Mouse (Mus musculus) neural tube, embryonic 14.5 days (tissue): Measurements from ENCODE around the gene Calr. TPM values are rescaled to one million over a fixed set of nuclear protein-coding genes. Genes with fewer than 3 reads are reported as not detected.

ENCODE experiments used
- ATAC-seq: fragments of 200-750 bp; cut with Nextera tagmentation; 2 replicates; pipeline ENCODE4 v1.8.0; 2017; ENCODE audit warnings: low read depth, mild to moderate bottlenecking, moderate TSS enrichment, moderate library complexity
- H3K27ac ChIP-seq: fragments of 300-500 bp; sonication (generic); 2 replicates; pipeline ENCODE4 v1.5.1; 2014; ENCODE audit warnings: low read depth, mild to moderate bottlenecking, control low read depth, low read length, moderate library complexity, mixed read lengths
- H3K27me3 ChIP-seq: fragments of 300-500 bp; sonication (generic); 2 replicates; pipeline ENCODE4 v1.6.1; 2014; ENCODE audit warnings: low read length; ENCODE audit not compliant: control insufficient read depth, insufficient read depth
- H3K36me3 ChIP-seq: fragments of 300-500 bp; sonication (generic); 2 replicates; pipeline ENCODE4 v1.6.1; 2014; ENCODE audit warnings: low read length, mixed read lengths; ENCODE audit not compliant: control insufficient read depth, insufficient read depth
- H3K4me1 ChIP-seq: fragments of 300-500 bp; sonication (generic); 2 replicates; pipeline ENCODE4 v1.6.1; 2014; ENCODE audit warnings: low read length; ENCODE audit not compliant: control insufficient read depth, insufficient read depth
- H3K4me2 ChIP-seq: fragments of 300-500 bp; sonication (generic); 2 replicates; pipeline ENCODE4 v1.6.1; 2014; ENCODE audit warnings: mild to moderate bottlenecking, low read depth, low read length, control low read depth
- H3K4me3 ChIP-seq: fragments of 300-500 bp; sonication (generic); 2 replicates; pipeline ENCODE4 v1.5.1; 2014; ENCODE audit warnings: low read depth, low read length, control low read depth, mixed read lengths
- H3K9ac ChIP-seq: fragments of 300-500 bp; sonication (generic); replicated peaks from 2 replicates; pipeline ENCODE4 v1.6.1; 2014; ENCODE audit warnings: low read depth, mild to moderate bottlenecking, control low read depth, low read length, mixed read lengths
- H3K9me3 ChIP-seq: fragments of 300-500 bp; sonication (generic); 2 replicates; pipeline ENCODE4 v1.6.1; 2016; ENCODE audit warnings: low read length; ENCODE audit not compliant: control insufficient read depth
- WGBS: fragments of 180-500 bp; shearing (Covaris S2); extraction: QIAGEN DNeasy Blood & Tissue Kit; methylation state at CpG from one replicate; pipeline ENCODE4 v1.1.7; 2014; 5-methylcytosine and 5-hydroxymethylcytosine counted together
- polyA plus RNA-seq: library from polyadenylated mRNA; unstranded; fragments of >200 nt; fragmentation: Nextera tagmentation; extraction: Ambion mirVana; gene quantifications from 2 replicates; pipeline ENCODE4 v1.2.1, GENCODE M21; 2014

The Calr gene
- polyA plus RNA-seq, 1 experiment from 2014 or later, result 615 TPM

DNA sequence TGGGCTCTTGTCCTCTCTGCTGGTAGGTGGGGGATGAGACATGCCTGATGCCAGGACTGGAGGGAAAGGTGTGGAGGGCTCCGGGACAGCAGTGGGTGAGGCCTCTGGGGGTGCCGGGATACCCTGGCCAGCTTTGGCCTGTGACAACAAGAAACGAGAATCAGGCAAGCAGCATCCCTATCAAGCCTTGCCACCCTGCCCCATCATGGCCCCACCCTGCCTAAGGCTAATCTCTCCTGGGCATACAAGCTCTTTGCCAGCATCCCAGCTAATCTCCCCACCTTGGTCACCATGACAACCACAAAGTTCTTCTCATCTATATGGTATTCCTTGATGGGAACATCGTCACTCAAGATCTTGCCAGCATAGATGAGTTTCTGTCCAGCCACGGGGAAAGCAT is 8.2 kb downstream of the Calr start:
- H3K9me3 ChIP-seq, result no peaks in the 10 kb centered on the region

DNA sequence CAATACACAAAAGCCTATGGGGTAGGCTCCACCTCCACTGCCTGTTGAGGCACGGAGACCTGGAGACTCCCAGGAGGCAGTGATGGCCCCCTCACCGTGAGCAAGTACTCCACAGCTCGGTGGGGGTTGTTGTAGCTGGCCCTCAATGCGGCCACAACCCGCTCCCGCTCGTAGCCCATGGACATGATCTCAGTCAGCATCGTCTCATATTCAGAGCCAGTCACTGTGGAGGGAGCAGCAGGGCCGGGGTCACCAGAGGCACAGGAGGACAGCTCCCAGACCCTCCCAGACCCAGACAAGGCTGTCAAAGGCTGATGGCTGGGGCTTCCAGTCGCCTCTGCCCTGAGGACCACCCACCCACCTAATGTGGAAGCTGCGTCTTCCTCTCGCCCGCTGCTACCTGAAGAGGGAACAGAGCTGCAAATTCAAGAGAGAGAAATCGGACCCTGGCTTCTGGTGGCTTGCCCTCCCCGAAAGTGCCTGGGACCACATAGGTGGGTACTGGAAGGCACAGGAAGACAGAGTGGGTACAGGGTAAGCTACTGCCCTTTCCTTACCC is 8.7 kb downstream of the Calr start:
- H3K36me3 ChIP-seq, result peaks cover 60% of the 10 kb centered on the region
- H3K4me2 ChIP-seq, result no peak overlapping the region
- no peak for ATAC-seq
- no peak overlapping the region for H3K27ac ChIP-seq
- H3K27me3 ChIP-seq, result no peaks in the 10 kb centered on the region
- H3K4me3 ChIP-seq, result no peak overlapping the region
- peaks cover 17% of the 10 kb centered on the region for H3K4me1 ChIP-seq
- WGBS, result 80% methylated on average over 15 of the region's 15 CpGs
- no peaks in the 10 kb centered on the region for H3K9me3 ChIP-seq
- no peak overlapping the region for H3K9ac ChIP-seq

More for the DNA sequence above, 8.2 kb downstream of the Calr start:
- no peak overlapping the region for H3K27ac ChIP-seq
- H3K9ac ChIP-seq, result no peak overlapping the region
- no peak overlapping the region for H3K4me2 ChIP-seq
- ATAC-seq, result no peak
- peaks cover 12% of the 10 kb centered on the region for H3K4me1 ChIP-seq
- no peak overlapping the region for H3K4me3 ChIP-seq
- no peaks in the 10 kb centered on the region for H3K27me3 ChIP-seq
- peaks cover 65% of the 10 kb centered on the region for H3K36me3 ChIP-seq
- WGBS, result 92% methylated on average over 5 of the region's 5 CpGs

DNA sequence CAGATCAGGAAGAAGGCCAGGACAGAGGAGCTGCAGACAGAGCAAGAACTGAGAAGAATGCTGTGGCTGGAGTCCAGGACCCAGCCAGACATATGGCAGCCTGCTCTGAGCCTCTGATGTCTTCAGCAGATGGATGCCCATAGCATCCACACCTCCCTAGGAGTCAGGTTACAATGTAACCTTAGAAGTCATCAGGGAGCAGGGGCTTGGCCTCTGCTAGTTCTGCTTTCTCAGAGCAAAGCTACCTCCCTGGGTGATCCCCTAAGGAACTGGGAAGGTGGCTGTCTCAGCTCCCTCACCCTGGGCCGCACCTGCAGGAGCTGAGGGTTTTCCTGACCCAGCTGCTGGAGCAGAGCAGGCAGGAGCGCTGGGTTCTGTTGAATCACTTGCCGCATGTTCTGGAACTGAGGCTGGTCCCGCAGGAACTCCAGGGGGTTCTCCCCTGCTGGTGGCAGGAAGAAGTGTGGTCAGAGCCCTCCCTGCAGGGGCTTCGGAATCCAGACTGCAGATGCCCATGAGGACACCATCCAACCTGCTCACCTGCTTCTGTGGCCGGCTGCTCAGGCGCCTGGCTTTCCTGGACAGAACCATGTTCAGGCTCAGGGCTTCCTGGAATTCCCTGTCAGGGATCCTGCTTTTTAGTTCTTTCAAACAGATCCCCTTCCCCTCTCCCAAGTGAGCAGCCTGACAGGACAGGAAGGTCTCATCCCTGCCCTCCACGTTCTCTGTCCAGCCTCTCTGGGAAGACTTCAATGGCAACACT is 9.4 kb downstream of the Calr start:
- Histone ChIP-seq H3K36me3 (peaks cover 53% of the 10 kb centered on the region), H3K4me3 (no peak overlapping the region), H3K27me3 (no peaks in the 10 kb centered on the region), H3K9me3 (no peaks in the 10 kb centered on the region), H3K9ac (no peak overlapping the region), H3K4me1 (peaks cover 20% of the 10 kb centered on the region), H3K27ac (0 out of 2 replicates have a peak overlapping the region, but pooled peaks have one; percentile 28), H3K4me2 (no peak overlapping the region)
- no peak for ATAC-seq
- 64% methylated on average over 8 of the region's 8 CpGs for WGBS

DNA sequence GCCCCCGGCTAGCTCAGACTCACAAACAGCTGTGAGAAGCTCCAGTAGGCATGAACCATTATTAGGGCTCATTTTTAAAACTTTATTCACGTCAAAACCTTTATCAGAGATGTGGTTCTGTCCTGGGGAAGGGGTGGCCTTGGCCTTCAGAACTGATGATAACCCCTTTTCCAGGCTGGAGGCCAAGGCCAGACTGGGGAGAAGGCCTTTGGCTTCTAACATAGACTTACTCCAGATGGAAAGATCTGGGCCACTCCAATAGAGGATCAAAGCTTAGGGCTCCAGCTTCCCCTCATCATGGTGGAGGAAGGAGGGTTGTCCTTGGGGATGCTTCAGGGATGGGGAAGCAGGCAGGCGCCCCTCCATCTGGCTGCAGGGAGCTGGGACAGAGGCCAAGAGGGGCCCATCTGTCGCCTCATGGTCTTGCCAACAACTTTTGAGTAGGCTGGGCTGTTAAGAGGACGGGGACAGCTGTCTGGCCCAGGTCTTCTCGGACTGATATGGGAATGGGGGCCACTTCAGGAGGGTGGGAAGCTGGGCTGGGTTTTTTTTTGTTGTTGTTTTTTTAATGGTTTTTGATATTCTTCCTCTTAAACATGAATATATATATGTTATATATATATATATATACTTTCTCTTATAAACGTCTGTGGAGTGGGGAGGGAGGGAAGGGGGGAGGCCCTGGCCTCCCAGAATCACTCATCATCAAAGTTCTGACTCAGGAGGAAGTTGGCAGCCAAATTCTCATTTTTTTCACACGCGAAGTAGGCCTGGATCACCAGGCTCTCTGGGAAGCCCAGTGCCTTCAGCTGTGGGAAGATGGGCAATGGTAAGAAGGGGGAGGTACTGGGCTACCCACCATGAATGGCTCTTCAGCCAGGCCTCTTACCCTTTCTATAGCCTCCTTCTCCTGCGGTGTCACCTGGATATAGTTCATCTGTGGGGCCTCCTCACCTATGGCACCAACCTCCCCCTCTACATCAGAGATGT is 11.6 kb downstream of the Calr start:
- 64% methylated on average over 10 of the region's 10 CpGs for WGBS
- no peak overlapping the region for H3K9ac ChIP-seq
- H3K9me3 ChIP-seq, result no peaks in the 10 kb centered on the region
- H3K4me3 ChIP-seq, result no peak overlapping the region
- no peaks in the 10 kb centered on the region for H3K27me3 ChIP-seq
- peaks cover 43% of the 10 kb centered on the region for H3K36me3 ChIP-seq
- H3K4me2 ChIP-seq, result no peak overlapping the region
- H3K27ac ChIP-seq, result peak overlapping the region; percentile 66
- peaks cover 20% of the 10 kb centered on the region for H3K4me1 ChIP-seq
- peak; percentile 33; the same call in 1 of the 2 replicates for ATAC-seq

DNA sequence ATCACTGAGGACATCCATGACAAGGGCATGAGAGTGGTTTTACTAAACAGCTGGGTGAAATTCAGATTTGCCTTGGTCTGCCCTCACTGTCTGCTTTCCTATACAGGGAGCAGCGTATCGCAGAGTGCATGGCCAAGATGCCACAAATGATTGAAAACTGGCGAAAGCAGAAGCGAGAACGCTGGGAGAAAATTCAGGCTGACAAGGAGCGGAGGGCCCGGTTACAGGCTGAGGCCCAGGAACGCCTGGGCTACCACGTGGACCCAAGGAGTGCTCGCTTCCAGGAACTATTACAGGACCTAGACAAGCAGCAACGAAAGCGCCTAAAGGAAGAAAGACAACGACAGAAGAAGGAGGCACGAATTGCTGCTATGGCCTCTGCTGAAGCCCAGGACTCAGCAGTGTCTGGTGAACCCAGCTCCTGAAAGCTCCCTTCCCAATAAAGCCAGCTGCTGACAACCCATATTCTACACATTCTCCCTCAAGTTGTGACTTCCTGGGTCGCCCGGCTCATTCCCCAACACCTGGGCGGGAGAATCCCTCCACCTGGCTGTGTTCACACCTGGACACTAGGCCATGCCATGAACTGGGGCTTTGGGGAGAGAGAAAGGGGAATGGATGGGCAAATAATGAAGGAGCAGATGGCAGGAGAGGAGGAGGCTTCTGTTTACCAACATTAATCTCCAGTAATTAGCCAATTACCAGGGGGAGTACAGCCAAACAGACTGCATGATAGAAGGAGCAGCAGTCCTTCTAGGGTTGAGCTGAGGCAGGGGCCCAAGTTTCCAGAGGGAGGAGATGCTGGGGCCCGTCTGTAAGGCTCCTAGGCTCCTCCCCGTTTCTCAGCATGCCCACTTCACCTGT is 12.5 kb downstream of the Calr start:
- 84% methylated on average over 19 of the region's 19 CpGs for WGBS
- 0 out of 2 replicates have a peak, but pooled peaks have one; percentile 16 for ATAC-seq

DNA sequence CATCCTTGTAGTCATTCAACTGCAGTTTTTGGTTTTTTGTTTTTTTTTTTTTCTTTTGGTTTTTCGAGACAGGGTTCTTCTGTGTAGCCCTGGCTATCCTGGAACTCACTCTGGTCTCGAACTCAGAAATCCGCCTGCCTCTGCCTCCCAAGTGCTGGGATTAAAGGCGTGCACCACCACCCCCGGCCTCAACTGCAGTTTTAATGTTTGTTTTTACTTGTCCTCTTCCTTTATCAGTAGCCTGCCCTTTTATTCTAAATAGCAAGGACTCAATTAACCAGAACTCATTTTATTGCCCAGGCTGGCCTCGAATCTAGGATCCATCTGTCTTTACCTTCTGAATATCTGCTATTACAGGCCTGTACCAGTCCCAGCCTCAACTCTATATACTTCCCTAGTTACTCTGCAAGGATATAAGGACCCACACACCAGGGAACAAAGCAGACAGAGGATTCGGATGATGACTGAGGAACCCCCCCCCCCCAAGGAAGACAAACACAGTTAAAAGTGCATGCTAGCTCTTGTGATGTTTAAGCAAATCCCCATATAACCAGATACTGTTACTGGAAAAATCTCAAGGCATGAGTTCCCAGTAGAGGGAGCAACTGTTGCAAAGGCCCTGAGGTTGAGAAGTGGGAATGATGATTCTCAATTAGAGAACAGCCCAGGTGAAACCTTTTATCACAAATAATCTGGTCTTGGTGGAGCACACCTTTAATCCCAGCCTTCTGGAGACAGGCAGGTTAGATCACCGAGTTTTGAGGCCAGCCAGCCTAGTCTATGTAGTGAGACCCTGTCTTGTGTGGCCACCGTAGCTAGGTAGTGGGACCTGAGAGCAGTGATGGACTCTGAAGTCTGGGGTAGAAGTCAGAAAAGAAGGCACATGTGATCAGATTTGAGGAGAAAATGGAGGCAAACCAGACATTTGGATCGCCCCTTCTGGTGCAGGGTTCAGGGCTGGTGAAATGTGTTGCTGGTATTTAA is 13.7 kb downstream of the Calr start:
- peak overlapping the region; percentile 90 for H3K27ac ChIP-seq
- peaks cover 38% of the 10 kb centered on the region for H3K36me3 ChIP-seq
- WGBS, result 62% methylated on average over 10 of the region's 10 CpGs
- H3K4me3 ChIP-seq, result peak overlapping the region; percentile 77
- peak overlapping the region; percentile 85 for H3K9ac ChIP-seq
- ATAC-seq, result no peak
- H3K4me2 ChIP-seq, result peak overlapping the region; percentile 51
- H3K27me3 ChIP-seq, result no peaks in the 10 kb centered on the region
- H3K4me1 ChIP-seq, result peaks cover 13% of the 10 kb centered on the region
- no peaks in the 10 kb centered on the region for H3K9me3 ChIP-seq

More for the DNA sequence above, 12.5 kb downstream of the Calr start:
- no peaks in the 10 kb centered on the region for H3K9me3 ChIP-seq
- H3K4me1 ChIP-seq, result peaks cover 13% of the 10 kb centered on the region
- peak overlapping the region; percentile 66 for H3K27ac ChIP-seq
- H3K9ac ChIP-seq, result no peak overlapping the region
- H3K27me3 ChIP-seq, result no peaks in the 10 kb centered on the region
- no peak overlapping the region for H3K4me2 ChIP-seq
- H3K36me3 ChIP-seq, result peaks cover 43% of the 10 kb centered on the region
- no peak overlapping the region for H3K4me3 ChIP-seq

DNA sequence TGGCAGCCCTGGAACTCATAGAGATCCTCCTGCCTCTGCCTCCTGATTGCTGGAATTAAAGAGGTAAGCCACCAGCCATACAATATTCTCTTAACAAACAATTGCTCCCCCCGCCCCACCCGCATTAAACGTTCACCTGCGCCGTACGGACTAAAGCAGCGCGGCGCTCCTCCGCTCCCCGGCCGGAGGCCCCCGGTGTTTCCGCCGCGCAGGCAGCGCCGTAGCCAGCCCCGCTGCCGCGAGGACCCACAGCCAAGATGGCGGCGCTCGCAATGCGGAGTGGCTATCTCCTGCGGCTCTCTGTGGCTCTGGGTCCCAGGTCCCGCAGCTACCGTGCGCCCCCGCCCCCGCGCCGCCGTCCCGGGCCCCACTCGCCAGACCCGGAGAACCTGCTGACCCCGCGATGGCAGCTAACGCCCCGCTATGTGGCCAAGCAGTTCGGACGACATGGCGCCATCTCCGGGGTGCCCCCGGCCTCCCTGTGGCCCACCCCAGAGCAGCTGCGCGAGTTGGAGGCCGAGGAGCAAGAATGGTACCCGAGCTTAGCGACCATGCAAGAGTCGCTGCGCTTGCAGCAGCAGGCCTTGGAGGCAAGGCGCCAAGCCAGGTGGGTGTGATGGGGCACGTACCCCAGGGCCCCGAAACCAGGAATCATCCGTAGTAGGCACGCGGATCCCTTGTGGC is 14.6 kb downstream of the Calr start:
- H3K36me3 ChIP-seq, result peaks cover 31% of the 10 kb centered on the region
- H3K4me1 ChIP-seq, result peaks cover 13% of the 10 kb centered on the region
- WGBS, result 2% methylated on average over 59 of the region's 59 CpGs
- no peaks in the 10 kb centered on the region for H3K9me3 ChIP-seq
- ATAC-seq, result peak; percentile 75
- H3K27me3 ChIP-seq, result no peaks in the 10 kb centered on the region
- H3K27ac ChIP-seq, result peak overlapping the region; percentile 90
- H3K9ac ChIP-seq, result peak overlapping the region; percentile 85
- peak overlapping the region; percentile 77 for H3K4me3 ChIP-seq
- H3K4me2 ChIP-seq, result peak overlapping the region; percentile 51
